Mouse (Mus musculus): ENCODE results near the gene Pecam1.

Gene Pecam1

GRCm38 (mm10) chr11:106692890-106693289 lies 57.5 kb downstream of the Pecam1 start:
- no peak for DNase-seq (ENCODE audit: low spot score in 2 of 2)

DNA sequence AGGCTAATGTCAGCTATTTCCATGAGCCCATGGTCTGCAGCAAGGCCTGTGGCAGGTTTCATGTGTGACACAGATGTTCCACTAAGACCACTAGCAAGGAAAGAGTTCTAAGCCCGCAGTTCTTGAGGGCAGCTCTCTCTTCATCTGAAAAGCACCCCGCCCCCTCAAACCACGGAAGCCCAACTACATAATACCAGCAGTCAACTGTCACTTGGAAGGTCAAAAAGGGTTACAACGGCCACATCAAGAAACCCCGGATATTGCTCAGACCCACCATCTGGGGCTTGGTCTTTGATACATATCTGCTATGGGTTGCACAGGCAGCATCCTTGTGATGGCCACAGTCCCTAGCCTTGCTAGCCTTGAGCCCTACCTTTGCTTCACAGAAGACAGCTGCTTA lies 62.1 kb downstream of the Pecam1 start:
- no peak for DNase-seq (ENCODE audit: low spot score in 2 of 2)

DNA sequence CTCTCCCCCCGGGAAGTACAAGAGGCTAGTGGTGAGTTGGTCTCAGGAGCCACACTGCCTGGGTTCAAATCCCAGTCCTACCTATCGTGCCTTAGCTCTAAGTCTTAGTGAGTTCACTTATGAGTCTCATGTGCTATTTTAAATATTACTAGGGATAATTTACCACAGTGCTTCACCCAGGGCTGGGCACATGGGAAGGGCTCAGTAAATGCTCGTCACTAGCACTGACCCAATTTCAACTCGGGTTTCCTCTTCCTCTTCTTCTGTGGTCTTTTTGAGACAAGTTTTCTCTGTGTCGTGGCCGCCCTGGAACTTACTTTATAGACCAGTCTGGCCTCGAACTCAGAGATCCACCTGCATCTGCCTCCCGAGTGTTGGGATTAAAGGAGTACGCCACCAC lies 63.1 kb downstream of the Pecam1 start:
- no peak for DNase-seq (ENCODE audit: low spot score in 2 of 2)

DNA sequence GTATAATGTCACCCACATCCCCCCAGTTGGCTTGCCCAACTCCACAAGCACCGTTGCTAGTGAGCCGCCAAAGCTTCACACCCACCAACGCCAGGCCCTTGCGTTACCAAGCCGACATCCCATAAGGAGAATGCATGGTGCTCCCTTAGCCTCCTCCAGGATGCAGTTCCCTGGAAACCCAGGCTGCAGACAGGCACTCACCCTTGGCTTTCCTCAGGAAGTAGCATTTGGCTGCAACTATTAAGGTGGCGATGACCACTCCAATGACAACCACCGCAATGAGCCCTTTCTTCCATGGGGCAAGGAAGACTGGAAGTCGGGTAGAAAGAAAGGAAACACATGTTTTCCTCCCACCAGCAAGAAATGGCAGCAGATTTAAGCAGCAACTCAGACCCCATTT lies 66.4 kb downstream of the Pecam1 start:
- DNase-seq (ENCODE audit: low spot score in 2 of 2), result no peak

DNA sequence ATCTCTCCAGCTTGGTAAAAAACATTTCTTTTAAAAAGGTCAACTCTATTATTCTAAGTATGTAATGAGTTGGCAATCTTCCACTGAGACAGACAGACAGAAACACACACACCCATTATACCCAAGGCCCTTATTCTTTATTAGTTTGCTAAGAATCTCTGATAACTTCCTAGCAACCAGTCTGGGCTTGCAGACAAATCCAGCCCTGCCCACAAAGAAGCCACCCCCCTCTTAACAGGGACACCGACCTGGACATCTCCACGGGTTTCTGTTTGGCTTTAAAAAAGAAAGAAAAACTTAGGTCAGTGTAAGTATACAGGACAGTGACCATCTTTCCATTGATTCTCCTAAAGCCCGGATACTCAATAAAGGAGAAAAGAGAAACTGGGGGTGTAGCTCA lies 67.1 kb downstream of the Pecam1 start:
- DNase-seq (ENCODE audit: low spot score in 2 of 2), result no peak

GRCm38 (mm10) chr11:106681138-106681537 lies 69.3 kb downstream of the Pecam1 start:
- DNase-seq (ENCODE audit: low spot score in 2 of 2), result no peak

DNA sequence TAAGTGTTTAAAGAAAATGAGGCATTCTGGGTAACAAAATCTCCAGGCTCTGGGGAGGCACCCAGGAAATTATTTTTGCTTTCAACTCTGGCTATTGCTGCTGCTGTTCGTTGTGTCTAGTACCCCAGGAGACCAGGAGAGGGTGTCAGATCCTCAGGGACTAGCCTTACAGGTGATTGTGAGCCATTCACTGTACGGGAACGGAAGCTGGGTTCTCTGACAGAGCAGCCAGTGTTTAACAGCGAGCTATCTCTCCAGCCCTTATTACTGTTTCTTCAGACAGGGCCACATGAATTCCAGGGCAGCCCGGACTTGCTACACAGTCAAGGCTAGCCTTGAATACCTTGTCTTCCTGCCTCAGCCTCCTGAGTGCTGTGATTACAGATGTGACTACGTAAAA lies 70.6 kb downstream of the Pecam1 start:
- no peak for DNase-seq (ENCODE audit: low spot score in 2 of 2)

DNA sequence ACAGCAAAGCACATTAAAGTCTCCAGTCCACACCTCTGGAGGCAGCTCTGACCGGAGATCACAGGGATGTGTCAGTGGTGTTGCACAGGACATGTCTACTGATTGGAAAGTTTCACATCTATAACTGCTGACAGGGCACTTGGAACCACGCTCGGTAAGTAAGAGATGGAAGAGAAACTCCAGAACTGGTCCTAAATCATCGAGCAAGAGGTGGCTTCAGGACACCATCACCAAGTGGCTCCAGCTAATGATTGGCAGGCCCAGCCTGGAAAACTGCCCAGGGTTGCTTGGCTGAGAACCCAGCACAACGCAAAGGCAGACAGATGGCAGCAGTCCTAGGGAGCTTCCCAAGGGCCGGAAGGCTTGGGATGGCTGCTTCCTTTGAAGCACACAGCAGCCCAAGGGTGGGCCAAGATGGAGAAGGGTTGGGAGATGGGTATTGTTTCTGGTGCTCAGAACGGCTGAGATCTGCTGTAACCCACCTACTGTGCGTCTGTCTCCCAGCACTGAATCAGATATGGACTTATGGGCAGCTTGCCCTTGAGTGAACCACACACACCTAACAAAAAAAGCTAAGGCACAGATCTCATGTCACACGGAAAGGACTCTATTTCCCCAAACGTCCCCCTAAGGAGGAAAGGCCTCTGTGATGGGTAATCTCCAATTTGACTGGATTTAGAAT lies 72.4 kb downstream of the Pecam1 start:
- peak; percentile 71 to 74 for DNase-seq (ENCODE audit: low spot score in 2 of 2)

DNA sequence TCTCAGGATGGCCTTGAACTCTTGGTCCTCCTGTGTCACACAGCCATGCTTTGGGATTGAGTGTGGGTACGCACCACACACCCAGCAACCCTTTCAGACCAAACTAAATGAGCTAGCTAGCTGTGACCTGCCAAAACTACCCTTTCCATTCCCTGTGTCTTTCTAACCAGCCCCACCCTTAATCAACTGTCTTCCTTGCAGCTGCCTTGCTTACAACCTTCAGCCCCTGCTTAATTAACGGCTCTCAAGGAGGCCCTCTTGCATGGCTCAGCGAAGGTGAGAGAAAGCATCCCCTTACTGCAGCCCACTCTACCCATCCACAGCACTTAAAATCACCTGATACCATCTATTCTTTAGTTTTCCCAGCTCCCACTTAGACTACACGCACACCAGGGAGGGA lies 73.1 kb downstream of the Pecam1 start:
- no peak for DNase-seq (ENCODE audit: low spot score in 2 of 2)

DNA sequence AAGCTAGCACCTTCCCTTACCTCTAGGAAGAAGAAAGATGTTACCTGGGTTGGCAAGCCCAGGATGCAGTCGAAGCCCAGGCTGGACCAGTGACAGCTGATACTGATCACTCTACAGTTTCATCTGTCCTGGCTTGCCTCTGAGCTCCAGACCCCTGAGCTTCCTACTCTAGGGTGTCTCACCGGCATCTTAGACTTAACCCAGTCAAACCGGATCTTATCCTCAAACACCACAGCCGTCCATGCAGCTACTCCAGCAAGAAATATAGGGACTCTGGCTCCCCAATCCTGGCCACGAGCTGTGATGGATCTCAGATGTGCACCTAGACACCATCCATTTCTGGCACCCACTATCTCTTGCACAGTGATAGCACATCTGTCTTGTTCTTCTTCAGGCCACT lies 74.6 kb downstream of the Pecam1 start:
- no peak for DNase-seq (ENCODE audit: low spot score in 2 of 2)

DNA sequence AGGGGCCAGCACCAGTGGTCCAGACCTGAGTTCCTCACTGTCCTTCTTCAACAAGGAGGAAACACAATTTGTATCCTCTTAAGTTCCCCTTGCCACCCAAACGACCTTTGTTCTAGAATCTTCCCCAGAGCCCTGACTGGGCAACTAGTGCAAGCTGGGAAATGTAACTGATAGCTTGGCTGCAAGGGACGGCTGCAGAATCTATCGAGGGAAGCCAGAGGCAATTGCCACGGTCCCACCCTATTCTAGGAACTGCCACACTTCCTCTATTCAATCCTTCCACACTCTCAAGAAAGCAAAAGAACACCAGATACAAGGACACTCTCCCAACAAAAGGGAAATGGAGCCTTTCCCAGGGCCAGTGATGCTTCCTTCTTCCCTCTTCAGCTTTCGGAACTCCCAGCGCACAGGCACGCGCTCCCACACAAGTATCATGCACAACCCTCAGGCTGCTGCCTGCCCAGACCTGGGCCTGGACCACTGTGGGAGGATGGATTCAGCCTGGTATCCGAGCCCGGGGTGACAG lies 75.2 kb downstream of the Pecam1 start:
- DNase-seq (ENCODE audit: low spot score in 2 of 2), result no peak

- peak; percentile 51 to 63 for DNase-seq (ENCODE audit: low spot score in 2 of 2)
These were observed 75.7 kb downstream of the Pecam1 start for GRCm38 (mm10) chr11:106674612-106675153.

- DNase-seq (ENCODE audit: low spot score in 2 of 2), result no peak
These were observed 76.5 kb downstream of the Pecam1 start for GRCm38 (mm10) chr11:106673727-106674611.

GRCm38 (mm10) chr11:106672919-106673505 lies 77.4 kb downstream of the Pecam1 start:
- no peak for DNase-seq (ENCODE audit: low spot score in 2 of 2)

DNA sequence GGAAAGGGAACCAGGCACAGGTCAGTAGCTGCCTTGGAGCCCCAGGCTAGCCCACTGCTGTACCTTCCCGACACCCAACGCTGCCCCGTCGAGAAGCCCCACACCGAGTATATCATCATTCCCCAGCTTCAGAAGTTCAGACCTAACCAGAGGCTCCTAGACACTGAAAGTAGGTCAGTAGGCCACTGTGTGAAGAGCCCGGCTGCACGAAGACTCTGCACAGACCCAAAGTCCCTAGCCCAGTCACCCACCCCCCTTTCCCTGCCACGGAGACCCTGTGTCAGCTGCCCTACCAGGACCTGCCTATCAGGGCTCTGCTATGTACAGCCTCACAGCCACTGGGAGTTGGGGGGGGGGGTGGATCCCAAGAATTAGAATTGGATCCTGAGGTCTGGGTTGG lies 78.6 kb downstream of the Pecam1 start:
- no peak for DNase-seq (ENCODE audit: low spot score in 2 of 2)

DNA sequence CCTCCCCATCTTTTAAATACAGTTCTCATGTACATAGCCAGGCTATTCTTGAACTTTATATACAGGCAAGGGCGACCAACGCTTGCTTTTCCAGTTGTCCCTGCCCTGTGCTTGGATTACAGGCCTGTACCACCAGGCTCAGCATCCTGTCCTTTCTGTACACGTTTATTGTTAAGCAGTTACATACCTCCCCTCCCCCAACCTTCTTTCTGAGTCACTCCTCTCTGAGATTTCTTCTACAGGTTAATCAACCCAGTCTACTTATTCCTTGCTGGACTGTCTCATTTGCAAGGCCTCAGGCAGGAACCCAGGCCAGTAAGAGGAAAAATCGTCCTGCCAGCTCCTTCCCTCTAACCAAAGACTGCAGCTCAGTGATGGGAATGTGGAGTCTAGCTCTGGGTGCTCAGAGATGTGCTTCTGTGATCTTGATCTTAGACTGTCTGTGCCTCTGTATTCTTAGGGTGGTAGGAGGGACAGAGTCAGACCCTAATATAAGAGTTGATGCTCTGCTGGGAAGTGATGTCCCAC lies 79.4 kb downstream of the Pecam1 start:
- DNase-seq (ENCODE audit: low spot score in 2 of 2), result no peak

DNA sequence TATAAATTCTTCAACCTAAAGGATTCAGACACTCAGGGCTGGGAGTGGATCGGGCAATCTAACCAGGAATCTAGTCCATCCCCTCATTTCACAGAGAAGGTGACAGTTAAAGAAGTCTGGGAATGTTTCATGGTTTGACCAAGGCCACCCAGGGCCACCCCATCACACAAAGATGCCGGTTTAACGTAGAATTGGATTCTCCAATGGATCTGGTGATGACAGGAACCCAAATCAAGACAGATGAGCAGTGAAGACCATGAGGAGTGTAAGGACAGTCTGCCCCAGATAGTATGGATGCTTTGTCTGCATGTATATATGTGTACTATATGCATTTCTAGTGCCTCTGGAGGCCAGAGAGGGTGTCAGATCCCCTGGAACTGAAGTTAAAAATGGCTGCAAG lies 80.2 kb downstream of the Pecam1 start:
- DNase-seq (ENCODE audit: low spot score in 2 of 2), result no peak

- no peak for DNase-seq (ENCODE audit: low spot score in 2 of 2)
These were observed 80.6 kb downstream of the Pecam1 start for GRCm38 (mm10) chr11:106669873-106670173.

DNA sequence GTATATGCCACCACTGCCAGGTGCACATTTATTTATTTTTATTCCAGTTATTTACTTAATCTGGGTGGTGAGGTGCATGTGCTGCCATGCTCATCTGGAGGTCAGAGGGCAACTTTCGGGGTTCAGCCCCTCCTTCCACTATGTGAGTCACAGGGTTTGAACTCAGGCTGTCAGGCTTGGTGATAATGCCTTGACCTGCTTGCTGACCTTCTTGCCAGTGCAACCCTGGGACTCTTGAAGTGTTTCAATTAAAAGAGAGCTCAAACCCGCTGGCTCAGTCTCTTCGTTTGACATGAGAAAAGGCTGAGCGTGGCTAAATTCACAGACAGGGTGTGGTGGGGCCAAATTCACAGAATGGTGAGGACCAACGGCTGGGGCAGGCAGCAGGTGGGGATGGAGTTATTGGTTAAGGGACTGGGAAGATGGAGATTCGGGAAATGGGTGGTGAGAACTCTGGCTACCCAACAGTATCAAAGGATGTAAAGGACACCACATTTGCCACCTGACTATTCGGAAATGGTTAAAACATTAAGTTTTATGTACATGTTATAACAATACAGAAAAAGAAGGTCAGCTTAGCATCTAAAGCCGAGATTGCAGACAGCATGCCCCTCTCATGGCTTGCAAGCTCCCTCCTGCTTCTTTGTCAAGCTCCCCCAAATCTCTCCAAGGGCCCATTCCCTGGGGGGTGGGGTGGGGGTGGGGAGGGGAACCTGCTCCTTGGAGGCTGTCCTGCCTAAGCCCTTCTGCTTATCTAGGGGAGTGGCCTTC lies 81.1 kb downstream of the Pecam1 start:
- no peak for DNase-seq (ENCODE audit: low spot score in 2 of 2)

- no peak for DNase-seq (ENCODE audit: low spot score in 2 of 2)
These were observed 82.1 kb downstream of the Pecam1 start for GRCm38 (mm10) chr11:106668336-106668735.

GRCm38 (mm10) chr11:106667855-106668254 lies 82.6 kb downstream of the Pecam1 start:
- no peak for DNase-seq (ENCODE audit: low spot score in 2 of 2)
